Mouse (Mus musculus): ENCODE results near the gene St5. TPM values are rescaled to one million over a fixed set of nuclear protein-coding genes. Genes with fewer than 3 reads are reported as not detected.
A peak's percentile ranks its signal among the peaks of the same experiment; 100 is the strongest.

St5 gene
- polyA plus RNA-seq, 1 experiment = 28.6 TPM

- TF ChIP-seq USF1 (IDR thresholded peaks at IDR 0.05; ENCODE audit: low read depth) = peak; percentile 44
- no peak for TF ChIP-seq FOSL1 (IDR thresholded peaks at IDR 0.05; ENCODE audit: insufficient read depth, low read length, poor library complexity, severe bottlenecking)
- no peak for TF ChIP-seq MYOG (IDR thresholded peaks at IDR 0.05; ENCODE audit: control insufficient read depth, extremely low read depth, insufficient read length)
- no peak for TF ChIP-seq MYOD1 (IDR thresholded peaks at IDR 0.05; ENCODE audit: control insufficient read depth, insufficient read length, low read depth)
- no peak for TF ChIP-seq CTCF (IDR thresholded peaks at IDR 0.05; ENCODE audit: control insufficient read depth, insufficient read depth, insufficient read length)
- TF ChIP-seq CEBPB (IDR thresholded peaks at IDR 0.05; ENCODE audit: low read depth) = peak; percentile 30
- TF ChIP-seq MAX (IDR thresholded peaks at IDR 0.05) = no peak
- Histone ChIP-seq H3K4me3 (ENCODE audit: insufficient read depth, poor library complexity, severe bottlenecking) (no peak overlapping the region), H3K27me3 (ENCODE audit: control insufficient read depth, insufficient read depth, insufficient read length) (no peaks in the 10 kb centered on the region), H3K79me2 (ENCODE audit: control insufficient read depth, insufficient read depth) (peaks cover 63% of the 10 kb centered on the region), H3K36me3 (ENCODE audit: control insufficient read depth, insufficient read depth) (no peaks in the 10 kb centered on the region), H3ac (ENCODE audit: control insufficient read depth, insufficient read length, low read depth) (peak overlapping the region; percentile 57), H3K79me3 (ENCODE audit: low read depth) (peaks cover 35% of the 10 kb centered on the region)
Measured at GRCm38 (mm10) chr7:109669426-109670170, 33.8 kb downstream of the St5 start.

GRCm38 (mm10) chr7:109666664-109667063 lies 36.7 kb downstream of the St5 start:
- Histone ChIP-seq H3ac (ENCODE audit: control insufficient read depth, insufficient read length, low read depth) (no peak overlapping the region), H3K4me3 (ENCODE audit: insufficient read depth, poor library complexity, severe bottlenecking) (no peak overlapping the region), H3K36me3 (ENCODE audit: control insufficient read depth, insufficient read depth) (no peaks in the 10 kb centered on the region), H3K79me3 (ENCODE audit: low read depth) (peaks cover 50% of the 10 kb centered on the region), H3K27me3 (ENCODE audit: control insufficient read depth, insufficient read depth, insufficient read length) (no peaks in the 10 kb centered on the region), H3K79me2 (ENCODE audit: control insufficient read depth, insufficient read depth) (peaks cover 92% of the 10 kb centered on the region)
- TF ChIP-seq CEBPB (IDR thresholded peaks at IDR 0.05; ENCODE audit: low read depth) (peak; percentile 80), MYOG (IDR thresholded peaks at IDR 0.05; ENCODE audit: control insufficient read depth, extremely low read depth, insufficient read length) (no peak)

- peaks cover 90% of the 10 kb centered on the region for H3K79me2 ChIP-seq (ENCODE audit: control insufficient read depth, insufficient read depth)
- H3K4me3 ChIP-seq (ENCODE audit: insufficient read depth, poor library complexity, severe bottlenecking) = no peak overlapping the region
- H3K79me3 ChIP-seq (ENCODE audit: low read depth) = peaks cover 46% of the 10 kb centered on the region
- no peak overlapping the region for H3ac ChIP-seq (ENCODE audit: control insufficient read depth, insufficient read length, low read depth)
- H3K36me3 ChIP-seq (ENCODE audit: control insufficient read depth, insufficient read depth) = no peaks in the 10 kb centered on the region
- TF ChIP-seq CTCF (IDR thresholded peaks at IDR 0.05; ENCODE audit: control insufficient read depth, insufficient read depth, insufficient read length) (no peak), CEBPB (IDR thresholded peaks at IDR 0.05; ENCODE audit: low read depth) (no peak)
- H3K27me3 ChIP-seq (ENCODE audit: control insufficient read depth, insufficient read depth, insufficient read length) = no peaks in the 10 kb centered on the region
Measured at GRCm38 (mm10) chr7:109662626-109663025, 40.8 kb downstream of the St5 start.

GRCm38 (mm10) chr7:109659278-109659677 lies 44.1 kb downstream of the St5 start:
- Histone ChIP-seq H3K27me3 (ENCODE audit: control insufficient read depth, insufficient read depth, insufficient read length) (no peaks in the 10 kb centered on the region), H3K79me2 (ENCODE audit: control insufficient read depth, insufficient read depth) (peaks cover 80% of the 10 kb centered on the region), H3K79me3 (ENCODE audit: low read depth) (peaks cover 32% of the 10 kb centered on the region), H3K36me3 (ENCODE audit: control insufficient read depth, insufficient read depth) (no peaks in the 10 kb centered on the region), H3K4me3 (ENCODE audit: insufficient read depth, poor library complexity, severe bottlenecking) (no peak overlapping the region), H3ac (ENCODE audit: control insufficient read depth, insufficient read length, low read depth) (no peak overlapping the region)
- TF ChIP-seq FOSL1 (IDR thresholded peaks at IDR 0.05; ENCODE audit: insufficient read depth, low read length, poor library complexity, severe bottlenecking) (no peak), USF1 (IDR thresholded peaks at IDR 0.05; ENCODE audit: low read depth) (no peak), CTCF (IDR thresholded peaks at IDR 0.05; ENCODE audit: control insufficient read depth, insufficient read depth, insufficient read length) (no peak), CEBPB (IDR thresholded peaks at IDR 0.05; ENCODE audit: low read depth) (no peak), MYOG (IDR thresholded peaks at IDR 0.05; ENCODE audit: control insufficient read depth, extremely low read depth, insufficient read length) (no peak), MAX (IDR thresholded peaks at IDR 0.05) (no peak), MYOD1 (IDR thresholded peaks at IDR 0.05; ENCODE audit: control insufficient read depth, insufficient read length, low read depth) (no peak)

DNA sequence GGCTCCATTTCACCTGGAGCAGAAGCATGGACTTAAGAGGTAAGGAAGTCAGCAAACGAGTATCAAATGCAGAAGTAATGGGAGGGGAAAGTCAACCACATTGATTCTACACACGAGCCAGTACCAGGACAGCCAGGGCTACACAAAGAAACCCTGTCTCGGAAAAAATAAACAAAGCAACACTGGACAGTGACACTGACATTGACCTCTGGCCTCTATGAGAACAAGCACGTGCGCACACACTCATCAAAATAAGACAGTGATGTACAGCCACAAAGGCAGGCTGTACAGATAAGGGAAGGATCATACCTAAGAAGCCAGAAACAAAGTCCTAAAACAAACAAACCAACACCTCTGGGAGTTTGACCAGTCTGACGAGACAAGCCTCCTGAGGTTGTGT lies 45.5 kb downstream of the St5 start:
- TF ChIP-seq CEBPB (IDR thresholded peaks at IDR 0.05; ENCODE audit: low read depth) = no peak
- TF ChIP-seq MYOG (IDR thresholded peaks at IDR 0.05; ENCODE audit: control insufficient read depth, extremely low read depth, insufficient read length) = no peak
- H3K79me2 ChIP-seq (ENCODE audit: control insufficient read depth, insufficient read depth) = peaks cover 74% of the 10 kb centered on the region
- no peaks in the 10 kb centered on the region for H3K27me3 ChIP-seq (ENCODE audit: control insufficient read depth, insufficient read depth, insufficient read length)
- H3K36me3 ChIP-seq (ENCODE audit: control insufficient read depth, insufficient read depth) = no peaks in the 10 kb centered on the region
- H3K4me3 ChIP-seq (ENCODE audit: insufficient read depth, poor library complexity, severe bottlenecking) = no peak overlapping the region
- no peak overlapping the region for H3ac ChIP-seq (ENCODE audit: control insufficient read depth, insufficient read length, low read depth)
- H3K79me3 ChIP-seq (ENCODE audit: low read depth) = peaks cover 27% of the 10 kb centered on the region

- TF ChIP-seq CTCF (IDR thresholded peaks at IDR 0.05; ENCODE audit: control insufficient read depth, insufficient read depth, insufficient read length) = no peak
- TF ChIP-seq USF1 (IDR thresholded peaks at IDR 0.05; ENCODE audit: low read depth) = no peak
- no peak for TF ChIP-seq MYOG (IDR thresholded peaks at IDR 0.05; ENCODE audit: control insufficient read depth, extremely low read depth, insufficient read length)
- TF ChIP-seq CEBPB (IDR thresholded peaks at IDR 0.05; ENCODE audit: low read depth) = no peak
- no peaks in the 10 kb centered on the region for H3K27me3 ChIP-seq (ENCODE audit: control insufficient read depth, insufficient read depth, insufficient read length)
- no peaks in the 10 kb centered on the region for H3K36me3 ChIP-seq (ENCODE audit: control insufficient read depth, insufficient read depth)
- peaks cover 10% of the 10 kb centered on the region for H3K79me3 ChIP-seq (ENCODE audit: low read depth)
- H3K79me2 ChIP-seq (ENCODE audit: control insufficient read depth, insufficient read depth) = peaks cover 54% of the 10 kb centered on the region
- no peak overlapping the region for H3ac ChIP-seq (ENCODE audit: control insufficient read depth, insufficient read length, low read depth)
- no peak overlapping the region for H3K4me3 ChIP-seq (ENCODE audit: insufficient read depth, poor library complexity, severe bottlenecking)
Measured at GRCm38 (mm10) chr7:109654871-109655270, 48.5 kb downstream of the St5 start.
